Mouse (Mus musculus): ENCODE data around the gene Gm20903. TPM values are rescaled to one million over a fixed set of nuclear protein-coding genes. Genes with fewer than 3 reads are reported as not detected.
"Not testable (repeated sequence)": the region's sequence is repeated elsewhere in the genome, so short reads cannot be mapped to it uniquely, and the experiment has no call there.

The Gm20903 gene
- polyA plus RNA-seq (2015; fragmentation: Nextera tagmentation; extraction: Ambion mirVana), result not detected in 2 replicates

DNA sequence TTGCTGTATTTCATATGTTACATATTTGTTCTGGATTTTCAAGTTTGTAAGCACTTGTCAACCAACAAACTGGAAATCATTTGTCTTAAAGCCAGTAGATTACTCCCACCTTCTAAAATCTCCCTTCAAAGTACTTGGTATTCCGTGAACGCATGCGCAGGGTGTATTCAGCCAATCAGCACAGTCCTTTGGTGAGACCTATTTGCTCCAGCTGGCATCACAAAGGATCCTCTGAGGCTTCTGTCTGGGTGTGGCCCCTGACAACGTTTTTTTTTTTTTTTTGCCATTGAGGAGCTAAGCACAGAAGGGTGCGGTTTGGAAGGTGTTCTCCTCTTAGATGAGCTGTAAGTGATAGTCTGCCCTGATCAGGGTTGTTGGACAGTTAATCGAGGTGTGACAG is at the start of gene Gm20903:
Gm20903 (plus strand) TSS at position 301 of the 400 bp plus-strand sequence.
- ATAC-seq; H3K27ac ChIP-seq (ENCODE audit: low read length); H3K9ac ChIP-seq (replicated peaks; ENCODE audit: low read depth, low read length); H3K9me3 ChIP-seq (ENCODE audit: control insufficient read depth, low read length); H3K4me1 ChIP-seq (replicated peaks; ENCODE audit: control insufficient read depth, insufficient read depth, low read length); H3K4me2 ChIP-seq (ENCODE audit: low read length); H3K36me3 ChIP-seq (ENCODE audit: control insufficient read depth, insufficient read depth); H3K27me3 ChIP-seq (replicated peaks; ENCODE audit: control insufficient read depth, insufficient read depth, low read length); H3K4me3 ChIP-seq (replicated peaks; ENCODE audit: low read length): not testable (repeated sequence)
- WGBS, result no CpG with 5 or more reads among the region's 6 CpGs
